Mouse (Mus musculus) embryonic facial prominence, embryonic 10.5 days (tissue): ENCODE measurements around the gene Ralb. TPM values are rescaled to one million over a fixed set of nuclear protein-coding genes. Genes with fewer than 3 reads are reported as not detected.

Experiments used
- DNase-seq: peaks from one replicate; pipeline ENCODE4 v3.0.0-alpha.2; 2017; ENCODE audit warnings: low spot score
- H3K27ac ChIP-seq: fragments of 300-500 bp; sonication (generic); replicated peaks from 2 replicates; pipeline ENCODE4 v1.5.1; 2016; ENCODE audit warnings: mild to moderate bottlenecking
- H3K27me3 ChIP-seq: fragments of 300-500 bp; sonication (generic); replicated peaks from 2 replicates; pipeline ENCODE4 v1.6.1; 2016; ENCODE audit warnings: low read depth, mild to moderate bottlenecking; ENCODE audit not compliant: poor library complexity, severe bottlenecking
- H3K36me3 ChIP-seq: fragments of 300-500 bp; sonication (generic); replicated peaks from 2 replicates; pipeline ENCODE4 v1.6.1; 2016; ENCODE audit warnings: mild to moderate bottlenecking, moderate library complexity
- H3K4me1 ChIP-seq: fragments of 300-500 bp; sonication (generic); 2 replicates; pipeline ENCODE4 v1.6.1; 2016
- H3K4me3 ChIP-seq: fragments of 300-500 bp; sonication (generic); 2 replicates; pipeline ENCODE4 v1.5.1; 2016; ENCODE audit warnings: mild to moderate bottlenecking, moderate library complexity
- H3K9me3 ChIP-seq: fragments of 300-500 bp; sonication (generic); 2 replicates; pipeline ENCODE4 v1.6.1; 2016; ENCODE audit warnings: mild to moderate bottlenecking
- WGBS: fragments of 180-500 bp; shearing (Covaris S2); methylation state at CpG from one replicate; pipeline ENCODE4 v1.1.7; 2016; 5-methylcytosine and 5-hydroxymethylcytosine counted together
- polyA plus RNA-seq: library from polyadenylated mRNA; unstranded; fragments of >200 nt; fragmentation: Nextera tagmentation; extraction: Ambion mirVana; gene quantifications from 2 replicates; pipeline ENCODE4 v1.2.1, GENCODE M21; 2016

The Ralb gene
- polyA plus RNA-seq, 1 experiment from 2014 or later, result 113 TPM

GRCm38 (mm10) chr1:119499456-119499855 is 5.1 kb downstream of the Ralb start:
- DNase-seq, result no peak
- no peak overlapping the region for H3K4me3 ChIP-seq
- no peak overlapping the region for H3K27ac ChIP-seq
- WGBS, result 94% methylated on average over 10 of the region's 10 CpGs
- no peaks in the 10 kb centered on the region for H3K27me3 ChIP-seq
- H3K4me1 ChIP-seq, result peaks cover 29% of the 10 kb centered on the region
- H3K36me3 ChIP-seq, result peaks cover 11% of the 10 kb centered on the region
- H3K9me3 ChIP-seq, result no peaks in the 10 kb centered on the region

- no peak overlapping the region for H3K4me3 ChIP-seq
- H3K36me3 ChIP-seq, result peaks cover 11% of the 10 kb centered on the region
- H3K27me3 ChIP-seq, result no peaks in the 10 kb centered on the region
- no peaks in the 10 kb centered on the region for H3K9me3 ChIP-seq
- WGBS, result 87% methylated on average over 9 of the region's 9 CpGs
- peaks cover 23% of the 10 kb centered on the region for H3K4me1 ChIP-seq
- DNase-seq, result no peak
- H3K27ac ChIP-seq, result no peak overlapping the region
Measured at GRCm38 (mm10) chr1:119498536-119499231, 5.9 kb downstream of the Ralb start.

GRCm38 (mm10) chr1:119497346-119498004 is 7.1 kb downstream of the Ralb start:
- peaks cover 11% of the 10 kb centered on the region for H3K36me3 ChIP-seq
- WGBS, result 75% methylated on average over 5 of the region's 5 CpGs

GRCm38 (mm10) chr1:119495396-119495775 is 9.2 kb downstream of the Ralb start:
- no peak for DNase-seq
- Histone ChIP-seq H3K4me1 (peaks cover 31% of the 10 kb centered on the region), H3K27me3 (no peaks in the 10 kb centered on the region), H3K36me3 (peaks cover under 1% of the 10 kb centered on the region), H3K9me3 (no peaks in the 10 kb centered on the region), H3K27ac (no peak overlapping the region), H3K4me3 (no peak overlapping the region)
- 90% methylated on average over 6 of the region's 6 CpGs for WGBS

More at GRCm38 (mm10) chr1:119497346-119498004, 7.1 kb downstream of the Ralb start:
- Histone ChIP-seq H3K27ac (no peak overlapping the region), H3K9me3 (no peaks in the 10 kb centered on the region), H3K4me3 (no peak overlapping the region), H3K4me1 (peaks cover 15% of the 10 kb centered on the region), H3K27me3 (no peaks in the 10 kb centered on the region)
- no peak for DNase-seq

- Histone ChIP-seq H3K4me3 (no peak overlapping the region), H3K27ac (no peak overlapping the region), H3K27me3 (no peaks in the 10 kb centered on the region), H3K36me3 (no peaks in the 10 kb centered on the region), H3K9me3 (no peaks in the 10 kb centered on the region), H3K4me1 (peaks cover 34% of the 10 kb centered on the region)
- 92% methylated on average over 9 of the region's 9 CpGs for WGBS
- no peak for DNase-seq
Measured at GRCm38 (mm10) chr1:119494712-119495395, 9.7 kb downstream of the Ralb start.

- 89% methylated on average over 2 of the region's 2 CpGs for WGBS
- H3K27me3 ChIP-seq, result no peaks in the 10 kb centered on the region
- H3K4me1 ChIP-seq, result peaks cover 34% of the 10 kb centered on the region
- H3K36me3 ChIP-seq, result no peaks in the 10 kb centered on the region
- no peaks in the 10 kb centered on the region for H3K9me3 ChIP-seq
- H3K4me3 ChIP-seq, result no peak overlapping the region
- H3K27ac ChIP-seq, result no peak overlapping the region
- DNase-seq, result no peak
Measured at GRCm38 (mm10) chr1:119494024-119494711, 10.4 kb downstream of the Ralb start.

DNA sequence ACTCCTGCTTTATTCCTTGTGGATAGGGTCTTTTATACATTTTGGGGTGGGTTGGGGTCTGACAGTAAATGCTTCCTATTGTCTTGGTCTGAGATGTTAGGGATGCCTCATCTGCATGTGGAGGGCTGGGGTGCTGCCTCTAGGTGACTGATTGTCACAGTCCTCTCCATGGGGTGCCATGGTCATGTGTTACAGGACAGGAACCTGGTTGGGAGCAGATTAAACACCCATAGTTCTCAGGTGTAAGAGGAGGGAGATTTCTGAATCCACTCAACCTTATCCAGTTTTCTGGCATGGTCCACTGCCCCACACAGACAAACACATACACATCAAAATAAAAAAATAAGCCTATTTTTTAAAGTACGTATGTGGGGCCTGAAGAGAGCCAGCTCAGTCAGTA is 12.1 kb downstream of the Ralb start:
- Histone ChIP-seq H3K4me3 (no peak overlapping the region), H3K4me1 (peaks cover 35% of the 10 kb centered on the region), H3K27me3 (no peaks in the 10 kb centered on the region), H3K9me3 (no peaks in the 10 kb centered on the region), H3K27ac (no peak overlapping the region), H3K36me3 (no peaks in the 10 kb centered on the region)
- no peak for DNase-seq
- 92% methylated on average over 1 of the region's 1 CpGs for WGBS

DNA sequence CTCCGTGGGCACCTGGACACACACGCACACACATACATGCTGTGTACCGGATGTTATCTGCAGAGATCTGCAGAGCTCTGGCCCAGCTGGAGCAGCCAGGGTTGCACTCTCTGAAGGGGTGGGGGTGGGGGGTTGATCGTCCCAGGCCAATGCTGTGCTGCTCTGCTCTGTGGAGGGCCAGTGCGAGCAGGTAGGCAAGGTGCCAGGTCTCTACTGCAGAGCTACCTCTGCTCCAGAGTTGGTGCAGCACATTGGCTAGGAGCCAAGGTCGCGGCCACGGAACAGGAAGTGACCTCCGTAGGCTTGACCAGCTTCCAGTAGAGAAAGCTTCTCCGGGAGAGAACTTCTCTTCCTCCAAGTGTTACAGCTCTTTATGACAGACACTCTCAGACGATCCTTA is 12.5 kb downstream of the Ralb start:
- H3K36me3 ChIP-seq, result no peaks in the 10 kb centered on the region
- DNase-seq, result no peak
- peaks cover 39% of the 10 kb centered on the region for H3K4me1 ChIP-seq
- H3K27me3 ChIP-seq, result no peaks in the 10 kb centered on the region
- H3K27ac ChIP-seq, result 0 out of 2 replicates have a peak overlapping the region, but pooled peaks have one; percentile 1
- WGBS, result 57% methylated on average over 11 of the region's 11 CpGs
- no peaks in the 10 kb centered on the region for H3K9me3 ChIP-seq
- no peak overlapping the region for H3K4me3 ChIP-seq

- Histone ChIP-seq H3K4me1 (peaks cover 48% of the 10 kb centered on the region), H3K4me3 (no peak overlapping the region), H3K27ac (no peak overlapping the region), H3K27me3 (no peaks in the 10 kb centered on the region), H3K9me3 (no peaks in the 10 kb centered on the region), H3K36me3 (no peaks in the 10 kb centered on the region)
- DNase-seq, result no peak
- WGBS, result 45% methylated on average over 7 of the region's 7 CpGs
Measured at GRCm38 (mm10) chr1:119490765-119491164, 13.8 kb downstream of the Ralb start.

- 59% methylated on average over 10 of the region's 10 CpGs for WGBS
- H3K4me3 ChIP-seq, result no peak overlapping the region
- no peaks in the 10 kb centered on the region for H3K9me3 ChIP-seq
- no peaks in the 10 kb centered on the region for H3K27me3 ChIP-seq
- H3K4me1 ChIP-seq, result peaks cover 63% of the 10 kb centered on the region
- H3K36me3 ChIP-seq, result no peaks in the 10 kb centered on the region
- H3K27ac ChIP-seq, result no peak overlapping the region
- peak; percentile 37 for DNase-seq
Measured at GRCm38 (mm10) chr1:119487917-119488590, 16.5 kb downstream of the Ralb start.

DNA sequence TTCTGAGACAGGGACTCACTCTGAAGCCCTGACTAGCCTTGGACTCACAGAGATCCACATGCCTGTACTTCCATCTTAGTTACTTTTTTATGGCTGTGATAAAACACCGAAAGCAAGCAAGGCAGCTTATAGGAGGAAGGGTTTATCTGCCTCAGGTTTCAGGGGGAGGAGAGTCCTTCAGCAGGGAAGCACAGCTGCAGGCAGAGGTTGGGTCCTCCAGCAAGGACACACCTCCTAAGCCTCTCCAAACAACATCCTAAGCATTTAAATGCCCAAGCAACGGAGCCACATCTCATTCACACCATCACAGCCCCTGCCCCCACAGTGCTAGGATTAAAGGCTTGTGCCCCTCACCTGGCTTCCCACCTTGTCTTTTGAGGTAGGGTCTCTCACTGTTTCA is 18.8 kb downstream of the Ralb start:
- 21% methylated on average over 2 of the region's 2 CpGs for WGBS
- H3K27me3 ChIP-seq, result no peaks in the 10 kb centered on the region
- no peaks in the 10 kb centered on the region for H3K9me3 ChIP-seq
- no peak overlapping the region for H3K4me3 ChIP-seq
- H3K4me1 ChIP-seq, result peaks cover 47% of the 10 kb centered on the region
- DNase-seq, result no peak
- no peak overlapping the region for H3K27ac ChIP-seq
- peaks cover 15% of the 10 kb centered on the region for H3K36me3 ChIP-seq

- no peaks in the 10 kb centered on the region for H3K27me3 ChIP-seq
- H3K36me3 ChIP-seq, result peaks cover 18% of the 10 kb centered on the region
- DNase-seq, result peak; percentile 35
- 62% methylated on average over 3 of the region's 3 CpGs for WGBS
- peaks cover 40% of the 10 kb centered on the region for H3K4me1 ChIP-seq
- no peaks in the 10 kb centered on the region for H3K9me3 ChIP-seq
- no peak overlapping the region for H3K27ac ChIP-seq
- no peak overlapping the region for H3K4me3 ChIP-seq
Measured at GRCm38 (mm10) chr1:119484457-119484856, 20.1 kb downstream of the Ralb start.
